Mouse (Mus musculus) midbrain, embryonic 16.5 days (tissue): ENCODE results near the gene Gm8653. TPM values are rescaled to one million over a fixed set of nuclear protein-coding genes. Genes with fewer than 3 reads are reported as not detected.
"Not testable (repeated sequence)": the region's sequence is repeated elsewhere in the genome, so short reads cannot be mapped to it uniquely, and the experiment has no call there.

ENCODE experiments used
- ATAC-seq: fragments of 200-750 bp; cut with Nextera tagmentation; 2 replicates; pipeline ENCODE4 v1.8.0; 2017; ENCODE audit warnings: moderate TSS enrichment
- H3K27ac ChIP-seq: fragments of 300-500 bp; sonication (generic); 2 replicates; pipeline ENCODE4 v1.5.1; 2014; ENCODE audit warnings: mild to moderate bottlenecking, low read length, mixed read lengths
- H3K27me3 ChIP-seq: fragments of 300-500 bp; sonication (generic); 2 replicates; pipeline ENCODE4 v1.6.1; 2014; ENCODE audit warnings: low read depth, low read length, mixed read lengths; ENCODE audit not compliant: control insufficient read depth, insufficient read depth
- H3K36me3 ChIP-seq: fragments of 300-500 bp; sonication (generic); 2 replicates; pipeline ENCODE4 v1.6.1; 2014; ENCODE audit warnings: mild to moderate bottlenecking, low read length, moderate library complexity, mixed read lengths; ENCODE audit not compliant: control insufficient read depth, insufficient read depth
- H3K4me1 ChIP-seq: fragments of 300-500 bp; sonication (generic); 2 replicates; pipeline ENCODE4 v1.6.1; 2014; ENCODE audit warnings: mild to moderate bottlenecking, low read length, mixed read lengths; ENCODE audit not compliant: control insufficient read depth, insufficient read depth
- H3K4me2 ChIP-seq: fragments of 300-500 bp; sonication (generic); 2 replicates; pipeline ENCODE4 v1.6.1; 2014; ENCODE audit warnings: mild to moderate bottlenecking, low read length, mixed read lengths
- H3K4me3 ChIP-seq: fragments of 300-500 bp; sonication (generic); 2 replicates; pipeline ENCODE4 v1.5.1; 2014; ENCODE audit warnings: low read depth, mild to moderate bottlenecking, low read length, moderate library complexity, mixed read lengths
- H3K9ac ChIP-seq: fragments of 300-500 bp; sonication (generic); 2 replicates; pipeline ENCODE4 v1.6.1; 2014; ENCODE audit warnings: low read depth, low read length, mixed read lengths
- H3K9me3 ChIP-seq: fragments of 300-500 bp; sonication (generic); replicated peaks from 2 replicates; pipeline ENCODE4 v1.6.1; 2014; ENCODE audit warnings: mild to moderate bottlenecking, low read length, mixed read lengths; ENCODE audit not compliant: control insufficient read depth, poor library complexity, severe bottlenecking
- WGBS: fragments of 180-500 bp; shearing (Covaris S2); extraction: QIAGEN DNeasy Blood & Tissue Kit; methylation state at CpG from one replicate; pipeline ENCODE4 v1.1.7; 2014; 5-methylcytosine and 5-hydroxymethylcytosine counted together
- polyA plus RNA-seq: library from polyadenylated mRNA; unstranded; fragments of >200 nt; fragmentation: Nextera tagmentation; extraction: Ambion mirVana; gene quantifications from 2 replicates; pipeline ENCODE4 v1.2.1, GENCODE M21; 2015

Gm8653 gene
- polyA plus RNA-seq, result not detected in 2 replicates

GRCm38 (mm10) chr7:22201164-22201563 lies at the start of gene Gm8653:
Gm8653 (minus strand) TSS chr7:22201264.
- not testable (repeated sequence) for H3K9ac ChIP-seq, ATAC-seq, H3K4me1 ChIP-seq, H3K27me3 ChIP-seq, H3K4me2 ChIP-seq, H3K4me3 ChIP-seq, H3K9me3 ChIP-seq, H3K36me3 ChIP-seq, H3K27ac ChIP-seq
- WGBS, result no CpG with 5 or more reads among the region's 2 CpGs

GRCm38 (mm10) chr7:22229384-22229783 lies 28.3 kb upstream of the Gm8653 start, which contains the start of gene Gm8453:
Gm8453 (minus strand) TSS chr7:22229484.
- H3K9ac ChIP-seq, H3K27ac ChIP-seq, H3K4me3 ChIP-seq, H3K36me3 ChIP-seq, H3K4me1 ChIP-seq, ATAC-seq, H3K27me3 ChIP-seq, H3K4me2 ChIP-seq, H3K9me3 ChIP-seq: not testable (repeated sequence)
- 46% methylated on average over 1 of the region's 2 CpGs for WGBS

- H3K27me3 ChIP-seq, H3K4me3 ChIP-seq, H3K36me3 ChIP-seq, H3K27ac ChIP-seq, H3K9ac ChIP-seq, H3K4me2 ChIP-seq, H3K9me3 ChIP-seq, H3K4me1 ChIP-seq, ATAC-seq: not testable (repeated sequence)
- WGBS, result no CpG with 5 or more reads among the region's 3 CpGs
Observed at GRCm38 (mm10) chr7:22189077-22189476, 12.0 kb downstream of the Gm8653 start, which contains the start of gene Vmn1r143. Vmn1r143 (plus strand) TSS chr7:22189377.

GRCm38 (mm10) chr7:22163935-22164334 lies 37.1 kb downstream of the Gm8653 start, which contains the start of gene Vmn1r142:
Vmn1r142 (minus strand) TSS chr7:22164035.
- not testable (repeated sequence) for ATAC-seq, H3K9me3 ChIP-seq, H3K4me1 ChIP-seq, H3K36me3 ChIP-seq, H3K27me3 ChIP-seq, H3K27ac ChIP-seq, H3K9ac ChIP-seq, H3K4me2 ChIP-seq, H3K4me3 ChIP-seq
- WGBS, result no CpG with 5 or more reads among the region's 3 CpGs

Other genes starting within 250 kb of the Gm8653 start
- gene Vmn1r137, start 206.7 kb downstream of the Gm8653 start, polyA plus RNA-seq, result not detected in 2 replicates
- not detected in 2 replicates for gene Vmn1r138, start 172.4 kb downstream of the Gm8653 start, polyA plus RNA-seq
- not detected in 2 replicates for gene Gm6176, start 145.0 kb downstream of the Gm8653 start, polyA plus RNA-seq
- gene Vmn1r139, start 132.2 kb downstream of the Gm8653 start, polyA plus RNA-seq, result not detected in 2 replicates
- not detected in 2 replicates for gene Gm16451, start 83.0 kb downstream of the Gm8653 start, polyA plus RNA-seq
- not detected in 2 replicates for gene Gm10666, start 66.5 kb downstream of the Gm8653 start, polyA plus RNA-seq
- not detected in 2 replicates for gene Vmn1r142, start 37.2 kb downstream of the Gm8653 start, polyA plus RNA-seq
- gene Vmn1r143, start 11.9 kb downstream of the Gm8653 start, polyA plus RNA-seq, result not detected in 2 replicates
- not detected in 2 replicates for gene Gm8453, start 28.2 kb upstream of the Gm8653 start, polyA plus RNA-seq
- not detected in 2 replicates for gene Gm4187, start 128.5 kb upstream of the Gm8653 start, polyA plus RNA-seq
- gene Gm8660, start 169.8 kb upstream of the Gm8653 start, polyA plus RNA-seq, result not detected in 2 replicates
- not detected in 2 replicates for gene Vmn1r148, start 212.3 kb upstream of the Gm8653 start, polyA plus RNA-seq
- not detected in 2 replicates for gene Vmn1r149, start 237.0 kb upstream of the Gm8653 start, polyA plus RNA-seq